Mouse (Mus musculus): ENCODE data around the gene Plcd3. TPM values are rescaled to one million over a fixed set of nuclear protein-coding genes. Genes with fewer than 3 reads are reported as not detected.
A peak's percentile ranks its signal among the peaks of the same experiment; 100 is the strongest.

Gene Plcd3
- polyA plus RNA-seq, 1 experiment: 0.18 TPM

DNA sequence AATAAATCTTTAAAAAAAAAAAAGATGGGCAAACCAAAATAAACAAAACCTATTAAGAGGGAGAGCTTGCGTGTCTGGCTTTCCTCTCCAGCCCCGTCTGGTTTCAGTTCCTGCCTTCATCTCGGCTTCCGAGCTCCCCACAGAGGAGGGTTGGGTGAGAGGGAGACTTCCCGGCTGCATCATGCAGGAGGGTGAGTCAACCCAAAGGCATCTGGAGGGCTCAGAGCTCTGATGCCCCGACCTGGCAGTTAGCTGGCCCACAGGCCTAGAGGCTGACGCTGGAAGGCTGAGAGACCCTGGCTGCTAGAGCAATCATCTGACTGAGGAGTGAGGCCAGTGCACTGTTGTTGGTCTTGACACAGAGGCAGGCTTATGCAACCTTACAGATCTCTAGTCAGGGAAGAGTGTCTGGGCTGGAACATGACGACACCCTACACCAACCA, 50.2 kb downstream of the Plcd3 start:
- Histone ChIP-seq H3K4me1 (peaks cover 26% of the 10 kb centered on the region), H3K9me3 (no peaks in the 10 kb centered on the region), H3K4me3 (replicated peaks) (no peak overlapping the region), H3K27me3 (replicated peaks) (no peaks in the 10 kb centered on the region), H3K36me3 (replicated peaks; ENCODE audit: low read length) (peaks cover 78% of the 10 kb centered on the region)
- TF ChIP-seq FLI1 (IDR thresholded peaks at IDR 0.05; ENCODE audit: low read length): no peak
- no peak for TF ChIP-seq GATA1 (IDR thresholded peaks at IDR 0.05; ENCODE audit: borderline replicate concordance, low read length)

DNA sequence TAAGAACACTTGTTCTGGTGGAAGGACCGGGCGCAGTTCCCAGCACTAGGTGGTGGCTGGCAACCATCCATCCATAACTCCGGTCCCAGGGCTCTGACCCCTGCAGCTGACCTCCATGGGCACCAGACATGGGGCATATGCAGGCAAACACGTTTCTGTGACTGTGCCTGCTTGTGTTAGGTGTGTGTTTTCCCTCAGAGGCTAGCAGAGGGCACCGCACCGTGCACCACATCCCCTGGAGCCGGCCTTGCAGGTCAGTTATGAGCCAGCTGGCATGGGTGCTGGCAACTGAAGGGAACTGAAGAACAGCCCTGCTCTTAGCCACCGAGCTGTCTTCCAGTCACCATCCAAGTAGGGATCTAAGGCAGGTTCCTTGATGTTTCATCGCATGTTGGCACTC, 51.3 kb downstream of the Plcd3 start:
- Histone ChIP-seq H3K4me1 (peaks cover 25% of the 10 kb centered on the region), H3K27me3 (replicated peaks) (no peaks in the 10 kb centered on the region), H3K9me3 (no peaks in the 10 kb centered on the region), H3K4me3 (replicated peaks) (no peak overlapping the region), H3K36me3 (replicated peaks; ENCODE audit: low read length) (peaks cover 78% of the 10 kb centered on the region)
- TF ChIP-seq GATA1 (IDR thresholded peaks at IDR 0.05; ENCODE audit: borderline replicate concordance, low read length) (no peak), FLI1 (IDR thresholded peaks at IDR 0.05; ENCODE audit: low read length) (no peak)

DNA sequence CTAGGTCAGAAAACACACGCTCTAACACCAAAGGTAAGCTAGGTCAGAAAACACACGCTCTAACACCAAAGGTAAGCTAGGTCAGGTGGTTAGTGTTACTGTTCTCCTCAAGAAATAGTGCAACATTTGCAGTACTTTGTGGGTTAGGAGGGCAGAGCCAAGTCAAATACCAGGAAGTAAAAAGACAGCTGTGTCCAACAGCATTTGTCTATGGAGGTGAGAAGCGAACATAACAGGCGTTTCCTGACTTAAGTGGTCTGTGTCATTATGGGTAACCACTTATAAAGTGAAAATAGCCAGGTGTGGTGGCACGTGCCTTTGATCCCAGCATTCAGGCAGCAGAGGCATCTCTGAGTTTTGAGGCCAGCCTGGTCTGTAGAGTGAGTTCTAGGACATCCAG, 51.8 kb downstream of the Plcd3 start:
- no peaks in the 10 kb centered on the region for H3K27me3 ChIP-seq (replicated peaks)
- no peak overlapping the region for H3K4me3 ChIP-seq (replicated peaks)
- peaks cover 78% of the 10 kb centered on the region for H3K36me3 ChIP-seq (replicated peaks; ENCODE audit: low read length)
- TF ChIP-seq FLI1 (IDR thresholded peaks at IDR 0.05; ENCODE audit: low read length) (no peak), GATA1 (IDR thresholded peaks at IDR 0.05; ENCODE audit: borderline replicate concordance, low read length) (no peak)
- H3K4me1 ChIP-seq: peaks cover 25% of the 10 kb centered on the region
- no peaks in the 10 kb centered on the region for H3K9me3 ChIP-seq

DNA sequence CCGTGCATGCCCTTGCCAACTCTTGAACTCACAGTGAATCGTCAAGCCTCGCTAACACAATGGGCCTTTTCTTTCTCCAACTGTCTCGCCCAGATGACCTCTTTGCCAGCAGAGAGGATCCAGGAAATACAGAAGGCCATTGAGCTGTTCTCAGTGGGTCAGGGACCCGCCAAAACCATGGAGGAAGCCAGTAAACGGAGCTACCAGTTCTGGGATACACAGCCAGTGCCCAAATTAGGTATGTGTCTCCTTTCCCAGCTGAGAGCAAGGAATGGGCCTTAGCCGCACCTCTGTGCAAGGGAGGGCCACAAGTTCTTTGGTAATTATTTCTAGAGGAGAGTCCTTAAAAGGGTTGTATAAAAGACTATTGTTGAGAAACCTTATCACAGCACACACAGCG, 55.2 kb downstream of the Plcd3 start:
- H3K4me3 ChIP-seq (replicated peaks): no peak overlapping the region
- H3K9me3 ChIP-seq: no peaks in the 10 kb centered on the region
- no peaks in the 10 kb centered on the region for H3K27me3 ChIP-seq (replicated peaks)
- peaks cover 78% of the 10 kb centered on the region for H3K36me3 ChIP-seq (replicated peaks; ENCODE audit: low read length)
- TF ChIP-seq GATA1 (IDR thresholded peaks at IDR 0.05; ENCODE audit: borderline replicate concordance, low read length) (no peak), FLI1 (IDR thresholded peaks at IDR 0.05; ENCODE audit: low read length) (no peak)
- peaks cover 4% of the 10 kb centered on the region; the same call in 1 of the 2 replicates for H3K4me1 ChIP-seq

DNA sequence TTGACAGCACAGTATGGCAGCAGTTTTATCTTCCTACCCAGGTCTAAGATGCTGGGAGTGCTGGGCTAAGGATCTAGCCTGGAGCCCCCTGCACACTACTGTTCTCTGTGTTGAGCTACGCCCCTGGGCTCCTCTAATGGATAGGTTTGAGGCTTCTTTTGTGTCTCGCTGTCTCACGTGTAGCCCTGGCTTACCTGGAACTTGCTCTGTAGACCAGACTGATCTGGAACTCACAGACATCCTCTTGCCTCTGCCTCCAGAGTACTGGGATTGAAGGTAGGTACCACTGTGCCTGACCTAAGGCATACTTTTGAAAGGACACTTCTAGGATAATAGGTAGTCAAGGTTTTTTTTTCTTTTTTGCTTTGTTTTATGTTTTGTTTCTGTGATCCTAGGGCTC, 57.5 kb downstream of the Plcd3 start:
- peaks cover 16% of the 10 kb centered on the region for H3K4me1 ChIP-seq
- TF ChIP-seq GATA1 (IDR thresholded peaks at IDR 0.05; ENCODE audit: borderline replicate concordance, low read length) (no peak), FLI1 (IDR thresholded peaks at IDR 0.05; ENCODE audit: low read length) (no peak)
- no peaks in the 10 kb centered on the region for H3K27me3 ChIP-seq (replicated peaks)
- no peak overlapping the region for H3K4me3 ChIP-seq (replicated peaks)
- peaks cover 75% of the 10 kb centered on the region for H3K36me3 ChIP-seq (replicated peaks; ENCODE audit: low read length)
- H3K9me3 ChIP-seq: no peaks in the 10 kb centered on the region

DNA sequence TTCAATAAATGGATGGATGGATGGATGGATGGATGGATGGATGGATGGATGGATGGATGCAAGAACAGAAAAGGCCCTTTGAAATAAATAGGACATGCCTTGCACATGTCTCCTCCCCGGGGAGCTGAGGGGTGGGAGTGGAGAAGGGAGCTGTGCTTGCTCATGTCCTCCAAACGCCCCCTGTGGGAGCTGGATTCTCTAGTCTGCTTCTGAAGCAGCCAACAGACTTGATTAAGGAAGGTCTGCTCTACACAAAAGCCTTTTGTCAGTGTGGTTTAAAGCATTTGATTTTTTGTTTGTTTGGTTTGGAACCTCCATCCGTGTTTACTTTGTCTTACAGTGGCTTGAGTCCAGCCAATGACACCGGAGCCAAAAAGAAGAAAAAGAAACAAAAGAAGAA, 58.6 kb downstream of the Plcd3 start:
- H3K4me3 ChIP-seq (replicated peaks): no peak overlapping the region
- TF ChIP-seq GATA1 (IDR thresholded peaks at IDR 0.05; ENCODE audit: borderline replicate concordance, low read length) (no peak), FLI1 (IDR thresholded peaks at IDR 0.05; ENCODE audit: low read length) (no peak)
- H3K36me3 ChIP-seq (replicated peaks; ENCODE audit: low read length): peaks cover 86% of the 10 kb centered on the region
- no peaks in the 10 kb centered on the region for H3K27me3 ChIP-seq (replicated peaks)
- peaks cover 26% of the 10 kb centered on the region for H3K4me1 ChIP-seq
- H3K9me3 ChIP-seq: no peaks in the 10 kb centered on the region

DNA sequence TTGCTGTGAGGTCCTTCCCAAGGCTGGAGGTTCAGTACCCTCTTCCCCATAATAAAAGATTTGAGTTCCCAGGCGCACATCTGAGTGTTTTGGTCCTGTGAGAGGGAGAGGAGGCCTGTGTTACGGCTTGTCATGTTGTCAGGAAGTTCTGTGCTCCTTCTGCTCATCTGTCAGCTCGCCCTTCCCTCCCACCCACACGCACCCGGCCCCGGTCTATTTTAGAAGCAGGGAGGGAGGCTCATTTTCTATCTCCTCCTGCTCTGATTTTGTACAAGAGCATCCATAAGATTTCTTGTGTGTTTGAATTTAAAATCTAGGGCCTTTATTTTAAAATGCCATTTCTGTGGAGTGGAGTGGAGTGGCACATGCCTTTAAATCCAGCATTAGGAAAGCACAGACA, 63.4 kb downstream of the Plcd3 start:
- H3K27me3 ChIP-seq (replicated peaks): no peaks in the 10 kb centered on the region
- TF ChIP-seq FLI1 (IDR thresholded peaks at IDR 0.05; ENCODE audit: low read length): no peak
- TF ChIP-seq GATA1 (IDR thresholded peaks at IDR 0.05; ENCODE audit: borderline replicate concordance, low read length): no peak
- no peaks in the 10 kb centered on the region for H3K9me3 ChIP-seq
- H3K36me3 ChIP-seq (replicated peaks; ENCODE audit: low read length): peaks cover 77% of the 10 kb centered on the region
- H3K4me1 ChIP-seq: peaks cover 64% of the 10 kb centered on the region
- no peak overlapping the region for H3K4me3 ChIP-seq (replicated peaks)

DNA sequence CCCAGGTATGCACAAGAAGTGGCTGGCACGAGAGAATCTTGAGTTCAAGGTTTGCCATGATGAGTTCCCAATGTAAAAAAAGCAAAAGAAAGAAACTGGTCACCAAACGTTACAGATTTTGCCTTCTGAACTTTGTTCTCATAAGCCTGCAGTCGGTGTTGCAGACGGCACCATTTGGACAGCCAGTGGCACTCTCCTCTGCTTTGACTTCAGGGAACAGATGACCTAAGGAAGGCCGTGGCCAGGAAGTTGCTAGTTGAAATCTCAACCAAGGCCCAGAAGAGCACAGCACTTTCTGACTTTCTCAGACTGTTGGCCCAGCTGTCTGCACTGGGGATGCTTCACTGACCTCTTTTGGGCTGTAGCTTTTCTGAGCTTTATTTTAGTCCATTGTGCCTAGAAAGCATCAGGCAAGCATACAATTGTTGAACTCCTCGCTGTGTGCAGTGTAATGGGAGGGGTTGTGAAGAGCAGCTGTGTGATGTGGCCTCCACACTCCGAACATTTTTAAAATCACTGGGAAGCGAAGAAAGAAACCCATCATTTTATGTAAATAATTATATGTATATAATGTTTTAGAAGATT, 64.5 kb downstream of the Plcd3 start:
- Histone ChIP-seq H3K9me3 (no peaks in the 10 kb centered on the region), H3K4me3 (replicated peaks) (no peak overlapping the region), H3K4me1 (peaks cover 75% of the 10 kb centered on the region), H3K36me3 (replicated peaks; ENCODE audit: low read length) (peaks cover 72% of the 10 kb centered on the region), H3K27me3 (replicated peaks) (no peaks in the 10 kb centered on the region)
- TF ChIP-seq GATA1 (IDR thresholded peaks at IDR 0.05; ENCODE audit: borderline replicate concordance, low read length) (no peak), FLI1 (IDR thresholded peaks at IDR 0.05; ENCODE audit: low read length) (no peak)

DNA sequence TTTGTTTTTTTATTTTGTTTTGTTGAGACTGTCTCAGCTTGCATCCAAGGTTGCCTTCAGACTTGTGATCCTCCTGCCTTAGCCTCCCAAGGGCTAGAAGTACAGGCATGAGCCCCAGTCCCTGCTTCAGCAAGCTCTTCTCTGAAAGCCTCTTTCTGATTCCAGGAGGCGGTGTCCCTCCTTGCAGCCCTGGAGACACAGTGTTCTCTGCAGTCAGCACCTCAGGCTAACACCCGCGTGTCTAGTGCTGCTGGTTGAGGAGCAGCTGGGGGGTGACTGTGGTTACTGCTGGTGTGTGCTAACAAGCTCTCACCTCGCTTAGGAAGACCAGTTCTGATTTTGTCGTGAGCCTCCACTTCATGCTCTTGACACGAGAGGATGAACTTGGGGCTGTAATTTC, 66.5 kb downstream of the Plcd3 start:
- Histone ChIP-seq H3K36me3 (replicated peaks; ENCODE audit: low read length) (peaks cover 71% of the 10 kb centered on the region), H3K4me3 (replicated peaks) (no peak overlapping the region), H3K9me3 (no peaks in the 10 kb centered on the region), H3K4me1 (peaks cover 87% of the 10 kb centered on the region), H3K27me3 (replicated peaks) (no peaks in the 10 kb centered on the region)
- TF ChIP-seq GATA1 (IDR thresholded peaks at IDR 0.05; ENCODE audit: borderline replicate concordance, low read length) (no peak), FLI1 (IDR thresholded peaks at IDR 0.05; ENCODE audit: low read length) (no peak)

DNA sequence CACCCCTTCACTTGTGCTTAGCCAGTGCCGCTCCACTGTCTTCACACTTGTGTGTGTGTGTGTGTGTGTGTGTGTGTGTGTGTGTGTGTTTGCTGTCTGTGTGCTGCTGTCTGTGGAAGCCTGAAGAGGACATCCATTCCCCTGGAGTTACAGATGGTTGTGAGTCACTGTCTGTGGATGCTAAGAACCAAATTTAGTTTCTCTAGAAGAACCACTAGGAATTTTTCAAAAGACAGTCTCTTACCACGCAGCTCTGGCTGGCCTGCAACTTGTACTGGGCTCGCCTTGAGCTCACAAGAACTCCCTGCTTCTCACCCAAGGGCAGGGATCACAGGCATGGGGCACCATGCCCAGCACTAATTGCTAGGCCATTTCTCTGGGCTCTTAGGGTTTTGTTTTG, 68.4 kb downstream of the Plcd3 start:
- H3K27me3 ChIP-seq (replicated peaks): no peaks in the 10 kb centered on the region
- peak overlapping the region; percentile 56 for H3K4me3 ChIP-seq (replicated peaks)
- no peak for TF ChIP-seq GATA1 (IDR thresholded peaks at IDR 0.05; ENCODE audit: borderline replicate concordance, low read length)
- no peak for TF ChIP-seq FLI1 (IDR thresholded peaks at IDR 0.05; ENCODE audit: low read length)
- H3K9me3 ChIP-seq: no peaks in the 10 kb centered on the region
- peaks cover 81% of the 10 kb centered on the region for H3K4me1 ChIP-seq
- H3K36me3 ChIP-seq (replicated peaks; ENCODE audit: low read length): peaks cover 53% of the 10 kb centered on the region

Data from megakaryocyte, embryonic 14.5 days (primary cell).